Mouse (Mus musculus) CD4-positive, CD25-positive, alpha-beta regulatory T cell, adult 2 months (primary cell): ENCODE data around the gene Rela.
A peak's percentile ranks its signal among the peaks of the same experiment; 100 is the strongest.

Experiments
- DNase-seq: peaks from one replicate; pipeline ENCODE4 v3.0.0-alpha.2; 2012; ENCODE audit warnings: low read depth, low spot score

The Rela gene

GRCm38 (mm10) chr19:5636036-5636570 lies 1.2 kb upstream of the Rela start:
- DNase-seq, result no peak

GRCm38 (mm10) chr19:5636571-5637041 lies 677 bp upstream of the Rela start:
- DNase-seq, result peak; percentile 66

- DNase-seq, result no peak
Measured at GRCm38 (mm10) chr19:5638416-5639005, 1.2 kb downstream of the Rela start.

GRCm38 (mm10) chr19:5640339-5640738 lies 3.1 kb downstream of the Rela start:
- DNase-seq, result no peak

GRCm38 (mm10) chr19:5641021-5641420 lies 3.7 kb downstream of the Rela start:
- DNase-seq, result no peak

GRCm38 (mm10) chr19:5641641-5642040 lies 4.4 kb downstream of the Rela start:
- no peak for DNase-seq

GRCm38 (mm10) chr19:5645280-5645679 lies 8.0 kb downstream of the Rela start:
- no peak for DNase-seq

GRCm38 (mm10) chr19:5646731-5647330 lies 9.5 kb downstream of the Rela start:
- no peak for DNase-seq

GRCm38 (mm10) chr19:5647791-5648190 lies 10.5 kb downstream of the Rela start:
- no peak for DNase-seq

GRCm38 (mm10) chr19:5648401-5649297 lies 11.4 kb downstream of the Rela start:
- DNase-seq, result peak; percentile 94

GRCm38 (mm10) chr19:5649298-5649741 lies 12.0 kb downstream of the Rela start:
- no peak for DNase-seq

- no peak for DNase-seq
Measured at GRCm38 (mm10) chr19:5651502-5652274, 14.4 kb downstream of the Rela start.

- DNase-seq, result no peak
Measured at GRCm38 (mm10) chr19:5652570-5652969, 15.3 kb downstream of the Rela start.

- no peak for DNase-seq
Measured at GRCm38 (mm10) chr19:5653969-5654719, 16.9 kb downstream of the Rela start.

GRCm38 (mm10) chr19:5654720-5655298 lies 17.5 kb downstream of the Rela start:
- DNase-seq, result no peak

- DNase-seq, result peak; percentile 49
Measured at GRCm38 (mm10) chr19:5660942-5661751, 23.9 kb downstream of the Rela start.

GRCm38 (mm10) chr19:5662310-5662709 lies 25.0 kb downstream of the Rela start:
- peak; percentile 67 for DNase-seq

- DNase-seq, result peak; percentile 93
Measured at GRCm38 (mm10) chr19:5662981-5663913, 26.0 kb downstream of the Rela start, which contains the start of gene Sipa1. TSS of gene Sipa1 (minus strand) at chr19:5663707.
